Mouse (Mus musculus) 3134 (cell line): ENCODE results near the gene Timm10.

Source experiments
- DNase-seq: peaks from one replicate; pipeline ENCODE4 v3.0.0-alpha.2; 2011; ENCODE audit warnings: low spot score; ENCODE audit not compliant: insufficient read length; ENCODE audit errors: extremely low read depth

Gene Timm10

GRCm38 (mm10) chr2:84855732-84856131 lies 28.9 kb downstream of the Timm10 start:
- DNase-seq: no peak

GRCm38 (mm10) chr2:84858551-84858950 lies 31.8 kb downstream of the Timm10 start:
- peak; percentile 35 for DNase-seq

GRCm38 (mm10) chr2:84859991-84860780 lies 33.4 kb downstream of the Timm10 start:
- peak; percentile 69 for DNase-seq

- no peak for DNase-seq
Observed at GRCm38 (mm10) chr2:84861430-84861829, 34.6 kb downstream of the Timm10 start.

GRCm38 (mm10) chr2:84862231-84862630 lies 35.4 kb downstream of the Timm10 start:
- no peak for DNase-seq

GRCm38 (mm10) chr2:84865616-84866571 lies 39.1 kb downstream of the Timm10 start:
- DNase-seq: no peak

GRCm38 (mm10) chr2:84868521-84868943 lies 41.7 kb downstream of the Timm10 start:
- DNase-seq: no peak

- DNase-seq: no peak
Observed at GRCm38 (mm10) chr2:84868977-84869376, 42.2 kb downstream of the Timm10 start.

- DNase-seq: no peak
Observed at GRCm38 (mm10) chr2:84870623-84871160, 43.9 kb downstream of the Timm10 start.

GRCm38 (mm10) chr2:84872105-84872716 lies 45.4 kb downstream of the Timm10 start:
- DNase-seq: no peak

- DNase-seq: no peak
Observed at GRCm38 (mm10) chr2:84875842-84876241, 49.0 kb downstream of the Timm10 start.
